Mouse (Mus musculus): ENCODE measurements around the gene Olfr649. TPM values are rescaled to one million over a fixed set of nuclear protein-coding genes. Genes with fewer than 3 reads are reported as not detected.

Gene Olfr649
- total RNA-seq, 2 experiments from 2014 or later = not detected

Other genes with a start within 250 kb of the Olfr649 start
- under 1 TPM in 1 of 2 experiments, not detected in 1; 0.03 TPM for gene Olfr635, start 224.8 kb downstream of the Olfr649 start, total RNA-seq (2021)
- gene Olfr638, start 197.2 kb downstream of the Olfr649 start, total RNA-seq (2021) = not detected
- under 1 TPM in 1 of 2 experiments, not detected in 1; 0.10 TPM for gene Olfr639, start 178.7 kb downstream of the Olfr649 start, total RNA-seq (2021)
- not detected for gene Olfr640, start 170.4 kb downstream of the Olfr649 start, total RNA-seq (2021)
- gene Olfr641, start 160.5 kb downstream of the Olfr649 start, total RNA-seq (2021) = not detected
- gene Olfr642, start 143.3 kb downstream of the Olfr649 start, total RNA-seq (2021) = not detected
- gene 4930516K23Rik, start 134.5 kb downstream of the Olfr649 start, total RNA-seq (2021) = not detected
- gene Olfr644, start 124.1 kb downstream of the Olfr649 start, total RNA-seq (2021) = not detected
- gene Olfr645, start 110.5 kb downstream of the Olfr649 start, total RNA-seq (2021) = not detected
- gene Olfr646, start 91.1 kb downstream of the Olfr649 start, total RNA-seq (2021) = not detected
- not detected for gene Ubqln5, start 66.2 kb downstream of the Olfr649 start, total RNA-seq (2021)
- gene Olfr643, start 58.6 kb downstream of the Olfr649 start, total RNA-seq (2021) = not detected
- gene Ubqln3, start 52.7 kb downstream of the Olfr649 start, total RNA-seq (2021) = not detected
- not detected for gene Ubqlnl, start 45.4 kb downstream of the Olfr649 start, total RNA-seq (2021)
- gene Olfm5, start 31.2 kb downstream of the Olfr649 start, total RNA-seq (2021) = not detected
- gene Olfr648, start 12.6 kb downstream of the Olfr649 start, total RNA-seq (2021) = not detected
- under 1 TPM; 0.29 to 0.46 TPM for gene Trim6, start 22.8 kb upstream of the Olfr649 start, total RNA-seq (2021)
- 1 to 10 TPM; 4.4 to 6.1 TPM for gene Trim34a, start 48.5 kb upstream of the Olfr649 start, total RNA-seq (2021)
- gene Trim5, start 92.1 kb upstream of the Olfr649 start, total RNA-seq (2021) = 1 to 10 TPM; 2.0 to 2.8 TPM
- 10 to 100 TPM in 1 of 2 experiments, 1 to 10 TPM in 1; 6.9 to 10.2 TPM for gene Trim12a, start 119.5 kb upstream of the Olfr649 start, total RNA-seq (2021)
- gene Trim34b, start 133.5 kb upstream of the Olfr649 start, total RNA-seq (2021) = under 1 TPM; 0.38 to 0.56 TPM
- 10 to 100 TPM in 1 of 2 experiments, 1 to 10 TPM in 1; 6.3 to 10.0 TPM for gene Trim12c, start 157.4 kb upstream of the Olfr649 start, total RNA-seq (2021)
- under 1 TPM in 1 of 2 experiments, not detected in 1; 0.38 TPM for gene Trim30b, start 173.9 kb upstream of the Olfr649 start, total RNA-seq (2021)
- under 1 TPM; 0.17 to 0.22 TPM for gene Trim30c, start 204.9 kb upstream of the Olfr649 start, total RNA-seq (2021)

Data from adrenal gland, adult 18-20 months (tissue).